Mouse (Mus musculus) hindbrain, postnatal 0 days (tissue): Measurements from ENCODE around the gene Glod4. TPM values are rescaled to one million over a fixed set of nuclear protein-coding genes. Genes with fewer than 3 reads are reported as not detected.

Experiments used
- ATAC-seq: fragments of 200-750 bp; cut with Nextera tagmentation; 2 replicates; pipeline ENCODE4 v1.8.0; 2017; ENCODE audit warnings: mild to moderate bottlenecking, moderate TSS enrichment, moderate library complexity
- DNase-seq: peaks from one replicate; pipeline ENCODE4 v3.0.0-alpha.2; 2015; ENCODE audit warnings: low spot score
- H3K27ac ChIP-seq: fragments of 300-500 bp; sonication (generic); 2 replicates; pipeline ENCODE4 v1.5.1; 2014; ENCODE audit warnings: mild to moderate bottlenecking
- H3K27me3 ChIP-seq: fragments of 300-500 bp; sonication (generic); 2 replicates; pipeline ENCODE4 v1.6.1; 2014; ENCODE audit warnings: low read length, mixed read lengths; ENCODE audit not compliant: insufficient read depth
- H3K36me3 ChIP-seq: fragments of 300-500 bp; sonication (generic); 2 replicates; pipeline ENCODE4 v1.6.1; 2014; ENCODE audit warnings: low read length, mixed read lengths; ENCODE audit not compliant: insufficient read depth
- H3K4me1 ChIP-seq: fragments of 300-500 bp; sonication (generic); 2 replicates; pipeline ENCODE4 v1.6.1; 2014; ENCODE audit warnings: antibody characterized with exemption, low read length, mixed read lengths; ENCODE audit not compliant: insufficient read depth
- H3K4me2 ChIP-seq: fragments of 300-500 bp; sonication (generic); 2 replicates; pipeline ENCODE4 v1.6.1; 2014; ENCODE audit warnings: low read depth, mild to moderate bottlenecking, low read length, moderate library complexity, mixed read lengths
- H3K4me3 ChIP-seq: fragments of 300-500 bp; sonication (generic); 2 replicates; pipeline ENCODE4 v1.5.1; 2014; ENCODE audit warnings: low read length
- H3K9ac ChIP-seq: fragments of 300-500 bp; sonication (generic); replicated peaks from 2 replicates; pipeline ENCODE4 v1.6.1; 2014; ENCODE audit warnings: mild to moderate bottlenecking, low read length, moderate library complexity, mixed read lengths
- H3K9me3 ChIP-seq: fragments of 300-500 bp; sonication (generic); 2 replicates; pipeline ENCODE4 v1.6.1; 2016; ENCODE audit warnings: low read length, mixed read lengths
- CTCF ChIP-seq: IDR thresholded peaks from 2 replicates; pipeline ENCODE4 v1.5.1; 2016; ENCODE audit warnings: antibody characterized with exemption, control low read depth, low read depth
- WGBS: fragments of 180-500 bp; shearing (Covaris S2); extraction: QIAGEN DNeasy Blood & Tissue Kit; methylation state at CpG from one replicate; pipeline ENCODE4 v1.1.7; 2014; 5-methylcytosine and 5-hydroxymethylcytosine counted together
- polyA plus RNA-seq: library from polyadenylated mRNA; unstranded; fragments of >200 nt; fragmentation: Nextera tagmentation; extraction: Ambion mirVana; gene quantifications from 2 replicates; pipeline ENCODE4 v1.2.1, GENCODE M21; 2015
- total RNA-seq: library from RNA; depleted of rRNA; stranded (reverse); fragments of >200 nt; gene quantifications from 2 replicates; pipeline ENCODE4 v1.2.3, GENCODE M21; 2014

Glod4 gene
- total and polyA plus RNA-seq, 2 experiments from 2014 or later: 34.2 to 118 TPM

DNA sequence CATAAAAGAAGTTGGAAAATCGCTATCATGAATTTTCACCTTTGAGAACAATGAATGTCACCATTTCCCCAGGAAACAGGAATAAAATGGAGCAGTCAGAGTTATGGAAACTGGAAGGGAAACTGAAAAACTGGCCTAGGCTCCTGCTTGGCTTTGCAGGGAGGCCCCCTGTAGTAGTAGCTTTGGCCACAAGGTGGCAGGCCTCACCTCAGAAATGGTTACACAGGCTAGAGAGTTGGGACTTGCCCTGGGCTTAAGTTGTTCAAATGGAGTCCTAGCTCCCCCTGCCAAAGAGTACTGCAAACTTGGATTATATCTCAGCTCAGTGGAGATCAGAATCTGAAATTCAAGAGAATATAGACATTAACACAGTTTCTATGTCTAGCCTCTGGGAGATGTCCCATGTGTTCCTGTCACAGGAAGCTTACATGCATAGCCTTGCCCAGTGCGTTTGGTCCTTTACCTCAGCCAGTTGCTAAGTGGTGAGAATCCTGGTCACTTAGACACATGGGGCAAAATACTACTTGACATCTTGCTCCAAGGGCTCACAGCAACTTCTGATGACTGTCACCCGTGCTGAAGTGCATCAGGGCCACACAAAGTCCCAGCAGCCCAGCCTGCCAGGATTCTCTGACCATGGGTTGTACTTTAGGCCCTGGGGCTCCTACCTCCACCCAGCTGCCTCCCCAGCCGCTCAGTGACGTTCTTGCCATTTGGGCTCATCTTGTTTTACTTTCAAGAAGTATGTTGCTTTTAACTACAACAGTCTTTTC, 9.8 kb upstream of the Glod4 start:
- Histone ChIP-seq H3K4me3 (no peak overlapping the region), H3K27me3 (no peaks in the 10 kb centered on the region), H3K9ac (no peak overlapping the region), H3K4me2 (no peak overlapping the region), H3K27ac (no peak overlapping the region), H3K4me1 (no peaks in the 10 kb centered on the region), H3K9me3 (no peaks in the 10 kb centered on the region), H3K36me3 (peaks cover 22% of the 10 kb centered on the region)
- TF ChIP-seq CTCF: peak; percentile 95
- WGBS: 48% methylated on average over 5 of the region's 5 CpGs
- ATAC-seq: peak; percentile 85
- peak; percentile 91 for DNase-seq

DNA sequence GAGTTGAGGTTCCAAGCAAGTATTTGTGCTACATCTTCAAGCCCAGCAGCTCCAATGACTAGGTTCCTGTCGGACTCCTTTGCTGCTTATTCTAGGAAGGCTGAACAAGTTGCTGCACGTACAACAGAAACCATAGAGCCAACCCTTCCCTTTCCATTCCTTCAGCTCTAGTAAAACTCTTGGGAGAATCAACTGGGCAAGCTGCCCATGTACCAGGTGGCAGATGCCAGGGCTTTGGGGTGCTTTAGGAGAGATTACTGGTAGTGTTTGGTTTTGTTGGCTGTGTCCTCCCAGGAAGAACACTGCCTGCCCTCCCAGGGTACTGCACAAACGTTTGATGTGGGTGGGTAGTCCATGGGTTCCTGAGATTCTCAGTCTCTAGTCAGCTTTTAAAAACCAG, 8.5 kb upstream of the Glod4 start:
- no peak overlapping the region for H3K9ac ChIP-seq
- DNase-seq: peak; percentile 39
- no peak overlapping the region for H3K27ac ChIP-seq
- TF ChIP-seq CTCF: no peak
- no peak overlapping the region for H3K4me2 ChIP-seq
- H3K9me3 ChIP-seq: no peaks in the 10 kb centered on the region
- H3K27me3 ChIP-seq: no peaks in the 10 kb centered on the region
- 38% methylated on average over 3 of the region's 3 CpGs for WGBS
- H3K36me3 ChIP-seq: peaks cover 22% of the 10 kb centered on the region
- no peak overlapping the region for H3K4me3 ChIP-seq
- no peak for ATAC-seq
- H3K4me1 ChIP-seq: no peaks in the 10 kb centered on the region

DNA sequence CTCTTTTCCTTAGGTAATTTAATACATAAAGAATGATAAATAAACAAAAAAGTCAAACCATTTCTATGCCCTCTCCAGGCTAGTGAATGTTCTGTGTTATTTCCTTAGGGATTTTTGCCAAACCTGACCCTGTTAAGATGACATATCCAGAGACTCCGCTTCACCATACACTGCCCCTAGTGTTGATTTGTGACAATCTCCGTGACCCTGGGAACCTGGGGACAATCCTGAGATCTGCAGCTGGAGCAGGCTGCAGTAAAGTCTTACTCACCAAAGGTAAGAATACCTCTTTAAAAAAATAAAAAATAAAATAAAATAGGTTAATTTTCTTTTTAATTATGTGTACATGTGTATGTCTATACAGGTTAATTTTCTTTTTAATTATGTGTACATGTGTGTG, 3.7 kb upstream of the Glod4 start:
- no peak overlapping the region for H3K4me3 ChIP-seq
- H3K36me3 ChIP-seq: peaks cover 27% of the 10 kb centered on the region
- H3K4me2 ChIP-seq: no peak overlapping the region
- 26% methylated on average over 2 of the region's 2 CpGs for WGBS
- no peak for ATAC-seq
- H3K9me3 ChIP-seq: no peaks in the 10 kb centered on the region
- no peak overlapping the region for H3K27ac ChIP-seq
- no peak for DNase-seq
- H3K9ac ChIP-seq: no peak overlapping the region
- H3K4me1 ChIP-seq: peaks cover 9% of the 10 kb centered on the region
- H3K27me3 ChIP-seq: no peaks in the 10 kb centered on the region
- TF ChIP-seq CTCF: peak; percentile 38; the same call in 1 of the 2 replicates

DNA sequence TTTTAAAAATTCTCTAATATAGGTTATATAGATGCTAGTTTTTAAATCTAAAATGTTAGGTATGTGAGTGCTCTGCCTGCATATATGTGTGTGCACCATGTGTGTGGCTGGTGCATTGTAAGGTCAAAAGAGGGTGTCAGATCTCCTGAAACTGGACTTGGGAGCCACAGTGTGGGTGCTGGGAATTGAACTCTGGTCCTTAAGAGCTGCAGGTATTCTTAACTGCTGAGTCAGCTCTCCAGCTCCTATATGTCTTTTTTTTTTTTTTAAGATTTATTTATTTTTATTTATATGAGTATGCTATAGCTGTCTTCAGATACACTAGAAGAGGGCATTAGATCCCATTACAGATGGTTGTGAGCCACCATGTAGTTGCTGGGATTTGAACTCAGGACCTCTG, 2.9 kb upstream of the Glod4 start:
- Histone ChIP-seq H3K9ac (no peak overlapping the region), H3K9me3 (no peaks in the 10 kb centered on the region), H3K27me3 (no peaks in the 10 kb centered on the region), H3K4me2 (no peak overlapping the region), H3K4me3 (no peak overlapping the region), H3K36me3 (peaks cover 27% of the 10 kb centered on the region), H3K4me1 (peaks cover 9% of the 10 kb centered on the region), H3K27ac (no peak overlapping the region)
- ATAC-seq (no peak), DNase-seq (no peak)
- TF ChIP-seq CTCF: no peak

DNA sequence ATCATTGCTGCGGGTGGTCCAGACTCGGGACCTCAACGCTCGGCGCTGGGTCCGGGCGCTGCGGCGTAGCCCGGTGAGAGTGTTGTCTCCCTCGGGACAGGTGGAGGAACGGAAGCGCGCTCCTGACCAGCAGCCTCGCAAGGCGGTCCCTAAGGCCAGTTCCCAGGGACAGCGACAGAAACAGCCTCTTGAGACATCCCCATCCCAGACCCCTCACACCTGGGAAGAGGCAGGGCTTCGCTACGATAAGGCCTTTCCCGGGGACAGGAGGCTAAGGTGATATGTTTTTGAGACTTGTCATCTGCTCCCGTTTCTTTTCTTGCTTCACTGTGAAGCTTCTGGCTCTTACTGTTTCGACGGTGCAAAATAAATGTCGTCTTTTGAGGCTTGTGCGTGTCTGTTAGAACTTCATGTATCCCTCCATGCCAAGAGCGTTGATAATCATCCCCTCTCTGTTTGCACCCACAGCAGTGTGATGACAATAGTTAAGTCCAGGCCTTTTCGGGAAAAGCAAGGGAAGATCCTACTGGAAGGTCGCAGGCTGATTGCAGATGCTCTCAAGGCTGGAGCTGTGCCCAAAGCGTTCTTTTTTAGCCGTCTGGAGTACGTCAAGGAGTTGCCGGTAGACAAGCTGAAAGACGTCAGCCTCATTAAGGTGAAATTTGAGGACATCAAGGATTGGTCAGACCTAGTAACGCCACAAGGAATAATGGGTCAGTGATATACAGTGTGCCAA, 454 bp upstream of the Glod4 start:
- peaks cover 21% of the 10 kb centered on the region for H3K36me3 ChIP-seq
- peak overlapping the region; percentile 72 for H3K4me2 ChIP-seq
- no peaks in the 10 kb centered on the region for H3K9me3 ChIP-seq
- DNase-seq (peak; percentile 36), ATAC-seq (peak; percentile 65)
- no peak for TF ChIP-seq CTCF
- H3K27ac ChIP-seq: peak overlapping the region; percentile 79
- 2% methylated on average over 34 of the region's 34 CpGs for WGBS
- H3K27me3 ChIP-seq: no peaks in the 10 kb centered on the region
- peak overlapping the region; percentile 62 for H3K9ac ChIP-seq
- H3K4me3 ChIP-seq: peak overlapping the region; percentile 63
- peaks cover 9% of the 10 kb centered on the region for H3K4me1 ChIP-seq

GRCm38 (mm10) chr11:76239750-76240149, 3.8 kb downstream of the Glod4 start:
- Histone ChIP-seq H3K27me3 (no peaks in the 10 kb centered on the region), H3K9me3 (no peaks in the 10 kb centered on the region), H3K36me3 (peaks cover 23% of the 10 kb centered on the region), H3K4me3 (no peak overlapping the region), H3K9ac (no peak overlapping the region), H3K4me1 (peaks cover 6% of the 10 kb centered on the region), H3K4me2 (no peak overlapping the region), H3K27ac (no peak overlapping the region)
- no peak for TF ChIP-seq CTCF
- DNase-seq: no peak
- ATAC-seq: no peak
- 96% methylated on average over 2 of the region's 2 CpGs for WGBS

- Histone ChIP-seq H3K4me3 (no peak overlapping the region), H3K36me3 (peaks cover 46% of the 10 kb centered on the region), H3K9me3 (no peaks in the 10 kb centered on the region), H3K4me1 (no peaks in the 10 kb centered on the region), H3K9ac (no peak overlapping the region), H3K27me3 (no peaks in the 10 kb centered on the region), H3K27ac (no peak overlapping the region), H3K4me2 (no peak overlapping the region)
- no peak for TF ChIP-seq CTCF
- WGBS: 97% methylated on average over 3 of the region's 3 CpGs
- ATAC-seq (no peak), DNase-seq (no peak)
These were observed 7.4 kb downstream of the Glod4 start for GRCm38 (mm10) chr11:76236136-76236535.
